Comparison of ENCODE assay signal across 12 mouse cellular contexts in the genomic region with DNA sequence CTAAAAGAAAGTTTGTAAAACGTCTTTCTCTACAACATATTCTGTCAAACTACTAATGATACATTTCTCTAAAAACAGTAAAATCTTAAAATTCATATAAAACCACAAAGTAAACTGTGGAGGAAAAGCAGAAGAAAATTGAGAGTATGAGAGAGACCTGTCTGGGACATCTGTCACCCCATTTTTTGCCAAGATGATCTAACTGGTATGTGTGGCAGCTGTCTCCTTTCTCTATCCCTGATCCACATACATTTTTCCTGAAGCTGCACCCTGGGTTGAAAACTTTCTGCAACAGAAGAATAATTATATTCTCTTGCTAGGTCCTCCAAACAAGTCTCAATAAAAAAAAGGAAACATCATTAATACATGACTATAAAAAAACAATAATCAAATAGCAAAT.
DNase-seq lines count a peak whose midpoint lies in the region; TF ChIP-seq lines count a peak whose summit lies in the region.
"Had no signal": no experiment of that assay in that cellular context is flagged by ENCODE, and none has a peak within 500 bp of the region (broad histone marks: within the 10 kb centered on the region; RNA-seq: fewer than 3 reads in every experiment).

No protein-coding gene starts in this region.

- TF ChIP-seq CTCF in brain, embryonic 14.5 days (IDR thresholded peaks at IDR 0.05; ENCODE audit: borderline replicate concordance, extremely low read depth, insufficient read depth, insufficient read length), result no peak

- DNase-seq in cerebellum, adult 8-10 months, result peak; percentile 3
- DNase-seq in cerebellum, adult 11-12 months, result no peak
- DNase-seq in brain, embryonic 14.5 days (ENCODE audit: low read depth), result peak; percentile 19
- peak; percentile 81 to 86 for DNase-seq in cerebellum, postnatal 10 days
- no peak for DNase-seq in kidney, postnatal 4 days
- DNase-seq in retina, postnatal 1 day, result no peak
- DNase-seq: adrenal gland, postnatal 14 days; forebrain, postnatal 0 days; gastrocnemius, postnatal 14 days; heart, adult 2 months; heart, postnatal 14 days; kidney, adult 11 months had no signal

- no peak for TF ChIP-seq POLR2A in brain, embryonic 14.5 days (IDR thresholded peaks at IDR 0.05; ENCODE audit: borderline replicate concordance, extremely low read depth, insufficient read depth, insufficient read length, poor library complexity, severe bottlenecking)

Comparison
In these comparisons a context has a peak if more than half of its experiments do, and no peak if none do; other contexts are left out.
1. DNase-seq: peak in cerebellum, adult 8-10 months (single experiment), brain, embryonic 14.5 days (single experiment) and cerebellum, postnatal 10 days (2 of 2); none in cerebellum, adult 11-12 months (single experiment), kidney, postnatal 4 days (0 of 2) and retina, postnatal 1 day (single experiment).